ENCODE assay signal across 8 mouse cellular contexts in genomic region chr5:35893805-35894260, GRCm38 (mm10). TPM values are rescaled to one million over a fixed set of nuclear protein-coding genes. Genes with fewer than 3 reads are reported as not detected.
DNase-seq lines count a peak whose midpoint lies in the region; ATAC-seq and TF ChIP-seq lines count a peak whose summit lies in the region.

No protein-coding gene starts in this region.

- H3K27ac ChIP-seq in hindbrain, postnatal 0 days, result peak overlapping the region; percentile 83

- peak; percentile 33 for ATAC-seq in hindbrain, postnatal 0 days
- ATAC-seq in megakaryocyte progenitor cell, adult 5-6 weeks (replicated peaks; ENCODE audit: poor library complexity), result peak; percentile 24

- H3K9ac ChIP-seq in hindbrain, postnatal 0 days (replicated peaks; ENCODE audit: low read length), result peak overlapping the region; percentile 89

- intact Hi-C loops in gastrocnemius, postnatal 14 days (cut with DNase I; ENCODE audit: low total_unique reads), result loop anchor here (5.0 kb wide), 1 partner anchor 38 kb away; no protein-coding TSS in a partner anchor
- intact Hi-C loops in left cerebral cortex, postnatal 36 days (cut with DNase I), result loop anchor here (2.0 to 5.0 kb wide), 2 partner anchors 38 to 81 kb away; no protein-coding TSS in a partner anchor

- peak; percentile 62 to 64 for DNase-seq in adrenal gland, adult 18-20 months (ENCODE audit: low spot score in 2 of 2)
- peak; percentile 42 to 66 for DNase-seq in cerebellum, postnatal 4 days (ENCODE audit: low spot score in 2 of 2)
- peak; percentile 76 for DNase-seq in gastrocnemius, postnatal 14 days
- DNase-seq in hindbrain, postnatal 0 days (ENCODE audit: low spot score), result peak; percentile 54
- peak; percentile 52 to 55 for DNase-seq in left cerebral cortex, postnatal 36 days (ENCODE audit: low spot score in 2 of 2)
- DNase-seq in right cerebral cortex, postnatal 14 days, result peak; percentile 62
- DNase-seq in urinary bladder, postnatal 4 days (ENCODE audit: low spot score in 2 of 2), result peak; percentile 48 to 69

- peak; percentile 58 for TF ChIP-seq CTCF in hindbrain, postnatal 0 days (IDR thresholded peaks at IDR 0.05; ENCODE audit: low read depth)

- H3K4me3 ChIP-seq in hindbrain, postnatal 0 days (ENCODE audit: low read length), result peak overlapping the region; percentile 98

- H3K9me3 ChIP-seq in hindbrain, postnatal 0 days (ENCODE audit: low read length), result no peaks in the 10 kb centered on the region

- peak overlapping the region; percentile 82 for H3K4me2 ChIP-seq in hindbrain, postnatal 0 days (ENCODE audit: low read depth, low read length)

- H3K27me3 ChIP-seq in hindbrain, postnatal 0 days (ENCODE audit: insufficient read depth, low read length), result no peaks in the 10 kb centered on the region

- 0% methylated on average over 21 of the region's 21 CpGs for WGBS in hindbrain, postnatal 0 days

- H3K4me1 ChIP-seq in hindbrain, postnatal 0 days (ENCODE audit: insufficient read depth, low read length), result peaks cover 34% of the 10 kb centered on the region

- H3K36me3 ChIP-seq in hindbrain, postnatal 0 days (ENCODE audit: insufficient read depth, low read length), result no peaks in the 10 kb centered on the region

RNA-seq across cellular contexts. Expression of gene Afap1, which starts 0.7 kb away (rescaled TPM):
- total RNA-seq in adrenal gland, adult 18-20 months (2021), result 10 to 100 TPM; 15.3 to 33.0 TPM
- 10 to 100 TPM; 11.0 to 14.5 TPM for total RNA-seq in gastrocnemius, postnatal 14 days (2021)
- total RNA-seq in hindbrain, postnatal 0 days (2014; rRNA removed), result 59.7 and 89.4 TPM in 2 replicates
- polyA plus RNA-seq in hindbrain, postnatal 0 days (2015; fragmentation: Nextera tagmentation; extraction: Ambion mirVana), result 38.2 and 43.6 TPM in 2 replicates
- 10 to 100 TPM; 27.0 to 30.4 TPM for total RNA-seq in left cerebral cortex, postnatal 36 days (2021)
- 27.9 and 31.9 TPM in 2 replicates for total RNA-seq in megakaryocyte progenitor cell, adult 5-6 weeks (2015)
- total RNA-seq in megakaryocyte progenitor cell, adult 5-6 weeks (2017), result 15.5 and 16.8 TPM in 2 replicates

Comparison
In these comparisons a context has a peak if more than half of its experiments do, and no peak if none do; other contexts are left out.
1. Peak in every context shown above with its lines: DNase-seq, ATAC-seq, H3K4me3 ChIP-seq and H3K27ac ChIP-seq.